Mouse (Mus musculus) limb, embryonic 13.5 days (tissue): ENCODE results near the gene Zmiz1. TPM values are rescaled to one million over a fixed set of nuclear protein-coding genes. Genes with fewer than 3 reads are reported as not detected.

ENCODE experiments used
- ATAC-seq: fragments of 200-750 bp; cut with Nextera tagmentation; 2 replicates; pipeline ENCODE4 v1.8.0; 2017; ENCODE audit warnings: low read depth, moderate number of reproducible peaks, moderate TSS enrichment; ENCODE audit not compliant: low FRiP score
- H3K27ac ChIP-seq: fragments of 300-500 bp; sonication (generic); 2 replicates; pipeline ENCODE4 v1.5.1; 2015; ENCODE audit warnings: inconsistent platforms, mild to moderate bottlenecking, moderate library complexity
- H3K27me3 ChIP-seq: fragments of 300-500 bp; sonication (generic); 2 replicates; pipeline ENCODE4 v1.6.1; 2015; ENCODE audit warnings: mild to moderate bottlenecking, inconsistent platforms
- H3K36me3 ChIP-seq: fragments of 300-500 bp; sonication (generic); 2 replicates; pipeline ENCODE4 v1.6.1; 2015; ENCODE audit warnings: inconsistent platforms, mild to moderate bottlenecking, moderate library complexity
- H3K4me1 ChIP-seq: fragments of 300-500 bp; sonication (generic); 2 replicates; pipeline ENCODE4 v1.6.1; 2015; ENCODE audit warnings: inconsistent platforms
- H3K4me2 ChIP-seq: fragments of 300-500 bp; sonication (generic); replicated peaks from 2 replicates; pipeline ENCODE4 v1.6.1; 2015; ENCODE audit warnings: inconsistent platforms, mild to moderate bottlenecking, moderate library complexity
- H3K4me3 ChIP-seq: fragments of 300-500 bp; sonication (generic); 2 replicates; pipeline ENCODE4 v1.5.1; 2015; ENCODE audit warnings: moderate library complexity, mild to moderate bottlenecking, inconsistent platforms
- H3K9ac ChIP-seq: fragments of 300-500 bp; sonication (generic); 2 replicates; pipeline ENCODE4 v1.6.1; 2015; ENCODE audit warnings: mild to moderate bottlenecking, inconsistent platforms
- H3K9me3 ChIP-seq: fragments of 300-500 bp; sonication (generic); 2 replicates; pipeline ENCODE4 v1.6.1; 2016; ENCODE audit warnings: inconsistent platforms
- WGBS: fragments of 180-500 bp; shearing (Covaris S2); methylation state at CpG from one replicate; pipeline ENCODE4 v1.1.7; 2015; 5-methylcytosine and 5-hydroxymethylcytosine counted together
- polyA plus RNA-seq: library from polyadenylated mRNA; unstranded; fragments of >200 nt; fragmentation: Nextera tagmentation; extraction: Ambion mirVana; gene quantifications from 2 replicates; pipeline ENCODE4 v1.2.1, GENCODE M21; 2015

Zmiz1 gene
- polyA plus RNA-seq, 1 experiment from 2014 or later: 68.6 TPM

- Histone ChIP-seq H3K36me3 (peaks cover 72% of the 10 kb centered on the region), H3K4me1 (peaks cover 55% of the 10 kb centered on the region), H3K27ac (no peak overlapping the region), H3K27me3 (no peaks in the 10 kb centered on the region), H3K9ac (no peak overlapping the region), H3K9me3 (no peaks in the 10 kb centered on the region), H3K4me3 (no peak overlapping the region), H3K4me2 (no peak overlapping the region)
- no peak for ATAC-seq
- 83% methylated on average over 4 of the region's 4 CpGs for WGBS
Measured at GRCm38 (mm10) chr14:25535583-25535943, 76.6 kb downstream of the Zmiz1 start.

- H3K4me1 ChIP-seq: peaks cover 60% of the 10 kb centered on the region
- H3K4me2 ChIP-seq: no peak overlapping the region
- no peak overlapping the region for H3K4me3 ChIP-seq
- H3K9me3 ChIP-seq: no peaks in the 10 kb centered on the region
- ATAC-seq: no peak
- 86% methylated on average over 8 of the region's 8 CpGs for WGBS
- no peak overlapping the region for H3K27ac ChIP-seq
- H3K9ac ChIP-seq: no peak overlapping the region
- H3K27me3 ChIP-seq: no peaks in the 10 kb centered on the region
- H3K36me3 ChIP-seq: peaks cover 78% of the 10 kb centered on the region
Measured at GRCm38 (mm10) chr14:25536476-25536875, 77.5 kb downstream of the Zmiz1 start.

GRCm38 (mm10) chr14:25537351-25537750, 78.4 kb downstream of the Zmiz1 start:
- peaks cover 51% of the 10 kb centered on the region for H3K4me1 ChIP-seq
- peaks cover 86% of the 10 kb centered on the region for H3K36me3 ChIP-seq
- no peak overlapping the region for H3K4me3 ChIP-seq
- no peak overlapping the region for H3K4me2 ChIP-seq
- 79% methylated on average over 1 of the region's 1 CpGs for WGBS
- ATAC-seq: no peak
- H3K27ac ChIP-seq: no peak overlapping the region
- H3K9me3 ChIP-seq: no peaks in the 10 kb centered on the region
- no peak overlapping the region for H3K9ac ChIP-seq
- no peaks in the 10 kb centered on the region for H3K27me3 ChIP-seq

GRCm38 (mm10) chr14:25538522-25538921, 79.5 kb downstream of the Zmiz1 start:
- Histone ChIP-seq H3K27ac (no peak overlapping the region), H3K36me3 (peaks cover 95% of the 10 kb centered on the region), H3K27me3 (no peaks in the 10 kb centered on the region), H3K4me3 (no peak overlapping the region), H3K4me2 (no peak overlapping the region), H3K4me1 (peaks cover 40% of the 10 kb centered on the region), H3K9me3 (no peaks in the 10 kb centered on the region), H3K9ac (no peak overlapping the region)
- no peak for ATAC-seq
- WGBS: 90% methylated on average over 2 of the region's 2 CpGs

- no peaks in the 10 kb centered on the region for H3K27me3 ChIP-seq
- no peak for ATAC-seq
- no peak overlapping the region for H3K27ac ChIP-seq
- H3K4me3 ChIP-seq: no peak overlapping the region
- peaks cover 29% of the 10 kb centered on the region for H3K4me1 ChIP-seq
- H3K9me3 ChIP-seq: no peaks in the 10 kb centered on the region
- peaks cover 96% of the 10 kb centered on the region for H3K36me3 ChIP-seq
- no peak overlapping the region for H3K4me2 ChIP-seq
- 83% methylated on average over 10 of the region's 10 CpGs for WGBS
- no peak overlapping the region for H3K9ac ChIP-seq
Measured at GRCm38 (mm10) chr14:25539493-25540116, 80.6 kb downstream of the Zmiz1 start.

- no peak overlapping the region for H3K4me3 ChIP-seq
- H3K9ac ChIP-seq: no peak overlapping the region
- H3K9me3 ChIP-seq: no peaks in the 10 kb centered on the region
- WGBS: 75% methylated on average over 4 of the region's 4 CpGs
- no peak overlapping the region for H3K27ac ChIP-seq
- peaks cover 23% of the 10 kb centered on the region for H3K4me1 ChIP-seq
- no peak for ATAC-seq
- no peak overlapping the region for H3K4me2 ChIP-seq
- H3K27me3 ChIP-seq: no peaks in the 10 kb centered on the region
- H3K36me3 ChIP-seq: peaks cover 96% of the 10 kb centered on the region
Measured at GRCm38 (mm10) chr14:25540172-25540571, 81.2 kb downstream of the Zmiz1 start.

GRCm38 (mm10) chr14:25541213-25541612, 82.2 kb downstream of the Zmiz1 start:
- no peaks in the 10 kb centered on the region for H3K9me3 ChIP-seq
- H3K4me2 ChIP-seq: no peak overlapping the region
- no peak overlapping the region for H3K27ac ChIP-seq
- 67% methylated on average over 5 of the region's 5 CpGs for WGBS
- peaks cover 28% of the 10 kb centered on the region for H3K4me1 ChIP-seq
- H3K27me3 ChIP-seq: no peaks in the 10 kb centered on the region
- no peak overlapping the region for H3K9ac ChIP-seq
- no peak for ATAC-seq
- peaks cover 97% of the 10 kb centered on the region for H3K36me3 ChIP-seq
- H3K4me3 ChIP-seq: no peak overlapping the region

GRCm38 (mm10) chr14:25543098-25543497, 84.1 kb downstream of the Zmiz1 start:
- Histone ChIP-seq H3K9me3 (no peaks in the 10 kb centered on the region), H3K4me2 (no peak overlapping the region), H3K36me3 (peaks cover 97% of the 10 kb centered on the region), H3K9ac (no peak overlapping the region), H3K4me3 (no peak overlapping the region), H3K27me3 (no peaks in the 10 kb centered on the region), H3K27ac (no peak overlapping the region), H3K4me1 (peaks cover 40% of the 10 kb centered on the region)
- WGBS: 92% methylated on average over 4 of the region's 4 CpGs
- ATAC-seq: no peak

GRCm38 (mm10) chr14:25543927-25544326, 84.9 kb downstream of the Zmiz1 start:
- peaks cover 48% of the 10 kb centered on the region for H3K4me1 ChIP-seq
- H3K36me3 ChIP-seq: peaks cover 97% of the 10 kb centered on the region
- H3K27ac ChIP-seq: no peak overlapping the region
- WGBS: 96% methylated on average over 4 of the region's 4 CpGs
- H3K4me2 ChIP-seq: no peak overlapping the region
- no peak overlapping the region for H3K4me3 ChIP-seq
- H3K27me3 ChIP-seq: no peaks in the 10 kb centered on the region
- no peak overlapping the region for H3K9ac ChIP-seq
- ATAC-seq: no peak
- H3K9me3 ChIP-seq: no peaks in the 10 kb centered on the region

- Histone ChIP-seq H3K27me3 (no peaks in the 10 kb centered on the region), H3K36me3 (peaks cover 86% of the 10 kb centered on the region), H3K4me3 (no peak overlapping the region), H3K4me1 (peaks cover 63% of the 10 kb centered on the region), H3K9me3 (no peaks in the 10 kb centered on the region), H3K4me2 (peak overlapping the region; percentile 9; the same call in 1 of the 2 replicates), H3K27ac (peak overlapping the region; percentile 74), H3K9ac (0 out of 2 replicates have a peak overlapping the region, but pooled peaks have one; percentile 13)
- 27% methylated on average over 14 of the region's 14 CpGs for WGBS
- peak; percentile 73; the same call in 1 of the 2 replicates for ATAC-seq
Measured at GRCm38 (mm10) chr14:25546852-25547621, 88.1 kb downstream of the Zmiz1 start.

GRCm38 (mm10) chr14:25547882-25548281, 88.9 kb downstream of the Zmiz1 start:
- 55% methylated on average over 9 of the region's 9 CpGs for WGBS
- Histone ChIP-seq H3K36me3 (peaks cover 85% of the 10 kb centered on the region), H3K9me3 (no peaks in the 10 kb centered on the region)

GRCm38 (mm10) chr14:25548650-25549049, 89.7 kb downstream of the Zmiz1 start:
- Histone ChIP-seq H3K9ac (0 out of 2 replicates have a peak overlapping the region, but pooled peaks have one; percentile 26), H3K36me3 (peaks cover 84% of the 10 kb centered on the region), H3K27me3 (no peaks in the 10 kb centered on the region), H3K4me1 (peaks cover 73% of the 10 kb centered on the region), H3K9me3 (no peaks in the 10 kb centered on the region), H3K27ac (peak overlapping the region; percentile 35; the same call in 1 of the 2 replicates), H3K4me2 (no peak overlapping the region), H3K4me3 (no peak overlapping the region)
- 31% methylated on average over 6 of the region's 6 CpGs for WGBS
- no peak for ATAC-seq

More at GRCm38 (mm10) chr14:25547882-25548281, 88.9 kb downstream of the Zmiz1 start:
- H3K4me2 ChIP-seq: peak overlapping the region; percentile 9; the same call in 1 of the 2 replicates
- H3K27ac ChIP-seq: peak overlapping the region; percentile 74
- H3K4me3 ChIP-seq: no peak overlapping the region
- H3K27me3 ChIP-seq: no peaks in the 10 kb centered on the region
- H3K9ac ChIP-seq: 0 out of 2 replicates have a peak overlapping the region, but pooled peaks have one; percentile 26
- H3K4me1 ChIP-seq: peaks cover 65% of the 10 kb centered on the region
- no peak for ATAC-seq
